Mouse (Mus musculus) naive thymus-derived CD4-positive, alpha-beta T cell, adult 2 months (primary cell): Measurements from ENCODE around the gene Pde3b.
"Not testable (repeated sequence)": the region's sequence is repeated elsewhere in the genome, so short reads cannot be mapped to it uniquely, and the experiment has no call there.

Source experiments
- DNase-seq: peaks from one replicate; pipeline ENCODE4 v3.0.0-alpha.2; 2011; ENCODE audit warnings: low read depth

Pde3b gene

GRCm38 (mm10) chr7:114479779-114480178 lies 64.7 kb downstream of the Pde3b start:
- peak; percentile 93 for DNase-seq

GRCm38 (mm10) chr7:114480196-114480989 lies 65.3 kb downstream of the Pde3b start:
- DNase-seq = peak; percentile 23

GRCm38 (mm10) chr7:114481008-114481407 lies 65.9 kb downstream of the Pde3b start:
- no peak for DNase-seq

- DNase-seq = peak; percentile 41
Observed at GRCm38 (mm10) chr7:114481429-114481931, 66.4 kb downstream of the Pde3b start.

GRCm38 (mm10) chr7:114492540-114492939 lies 77.5 kb downstream of the Pde3b start:
- no peak for DNase-seq

- DNase-seq = peak; percentile 84
Observed at GRCm38 (mm10) chr7:114494033-114494432, 79.0 kb downstream of the Pde3b start.

GRCm38 (mm10) chr7:114499293-114499692 lies 84.2 kb downstream of the Pde3b start:
- DNase-seq = peak; percentile 39

GRCm38 (mm10) chr7:114508879-114509278 lies 93.8 kb downstream of the Pde3b start:
- no peak for DNase-seq

- no peak for DNase-seq
Observed at GRCm38 (mm10) chr7:114520122-114520521, 105.0 kb downstream of the Pde3b start.

- no peak for DNase-seq
Observed at GRCm38 (mm10) chr7:114526245-114526644, 111.2 kb downstream of the Pde3b start.

GRCm38 (mm10) chr7:114536179-114536578 lies 121.1 kb downstream of the Pde3b start:
- no peak for DNase-seq

- DNase-seq = peak; percentile 96
Observed at GRCm38 (mm10) chr7:114562531-114563241, 147.6 kb downstream of the Pde3b start, which contains the start of gene Cyp2r1. TSS of gene Cyp2r1 (minus strand) at chr7:114562972.

GRCm38 (mm10) chr7:114573866-114574265 lies 158.8 kb downstream of the Pde3b start:
- not testable (repeated sequence) for DNase-seq

- DNase-seq = no peak
Observed at GRCm38 (mm10) chr7:114576931-114577330, 161.8 kb downstream of the Pde3b start.

- DNase-seq = no peak
Observed at GRCm38 (mm10) chr7:114577665-114578064, 162.6 kb downstream of the Pde3b start.

- peak; percentile 70 for DNase-seq
Observed at GRCm38 (mm10) chr7:114580426-114580825, 165.3 kb downstream of the Pde3b start.

- DNase-seq = peak; percentile 51
Observed at GRCm38 (mm10) chr7:114581200-114581599, 166.1 kb downstream of the Pde3b start.

GRCm38 (mm10) chr7:114582441-114582840 lies 167.4 kb downstream of the Pde3b start:
- no peak for DNase-seq
